Mouse (Mus musculus): ENCODE data around the gene Cfap299.
"Not testable (repeated sequence)": the region's sequence is repeated elsewhere in the genome, so short reads cannot be mapped to it uniquely, and the experiment has no call there.

Gene Cfap299

DNA sequence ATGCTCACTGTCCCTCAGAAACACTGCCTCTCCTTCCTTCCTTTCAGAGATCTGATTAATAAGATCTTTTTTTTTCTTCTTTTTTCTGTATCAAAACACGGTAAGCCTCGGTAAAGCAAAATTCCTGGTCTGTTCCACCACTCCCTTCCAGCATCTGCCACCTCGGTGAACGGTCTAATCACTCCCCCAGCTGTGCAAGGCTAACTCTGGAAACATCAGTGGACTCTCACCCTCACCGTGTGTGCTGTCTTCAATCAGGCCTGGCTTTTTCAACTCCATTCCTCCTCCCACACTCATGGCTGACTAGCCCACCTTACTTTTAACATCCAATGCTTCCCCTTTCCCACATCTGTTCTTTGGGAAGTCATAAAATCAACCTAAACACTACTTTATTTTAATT is 221.2 kb downstream of the Cfap299 start:
- no peak for DNase-seq

- DNase-seq, result no peak
These were observed 221.8 kb downstream of the Cfap299 start for GRCm38 (mm10) chr5:98550873-98551272.

DNA sequence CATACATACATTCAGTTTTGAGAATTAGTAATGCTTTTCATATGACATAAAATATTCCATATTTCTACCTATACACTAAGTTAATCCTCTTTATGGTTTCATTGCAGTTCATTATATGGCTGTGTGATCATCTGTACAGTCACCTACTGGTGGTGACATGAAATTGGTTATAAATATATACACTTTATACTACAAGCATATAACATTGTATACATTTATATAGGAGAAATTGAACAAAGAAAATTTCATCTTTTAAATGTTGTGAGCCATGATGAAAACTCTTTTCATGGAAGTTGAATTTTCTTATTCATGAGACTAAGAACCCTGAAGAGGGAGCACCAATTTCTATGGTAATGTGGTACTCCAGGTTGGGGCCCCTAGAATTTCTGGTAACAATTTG is 223.3 kb downstream of the Cfap299 start, which contains the start of gene Gm11111:
Gene Gm11111 (plus strand): TSS at position 301 of the 400 bp plus-strand sequence.
- DNase-seq, result no peak

GRCm38 (mm10) chr5:98552811-98553601 is 223.9 kb downstream of the Cfap299 start:
- no peak for DNase-seq

GRCm38 (mm10) chr5:98561301-98561700 is 232.2 kb downstream of the Cfap299 start:
- no peak for DNase-seq

GRCm38 (mm10) chr5:98562806-98563205 is 233.7 kb downstream of the Cfap299 start:
- no peak for DNase-seq

GRCm38 (mm10) chr5:98563801-98564200 is 234.7 kb downstream of the Cfap299 start:
- DNase-seq, result no peak

- DNase-seq, result no peak
These were observed 237.5 kb downstream of the Cfap299 start for GRCm38 (mm10) chr5:98566461-98567193.

DNA sequence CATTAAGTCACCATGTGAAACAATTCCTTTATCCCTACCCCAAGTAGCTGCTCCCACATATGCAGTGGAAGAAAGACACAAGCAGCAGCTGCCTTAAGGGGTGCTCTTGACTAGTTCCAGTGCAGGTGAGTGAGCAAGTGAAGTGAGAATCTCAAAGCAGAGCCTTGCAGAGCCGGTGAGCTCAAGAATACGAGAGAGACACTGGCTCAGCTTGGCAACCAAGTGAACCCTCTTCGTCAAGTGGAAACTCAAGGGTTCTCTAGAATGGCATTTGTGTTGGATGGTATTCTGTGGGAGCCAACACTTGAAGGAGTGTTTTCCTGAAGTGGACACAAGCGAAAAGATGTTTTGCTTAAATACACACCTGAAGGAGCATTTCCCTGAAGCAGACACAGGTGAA is 239.4 kb downstream of the Cfap299 start:
- no peak for DNase-seq

DNA sequence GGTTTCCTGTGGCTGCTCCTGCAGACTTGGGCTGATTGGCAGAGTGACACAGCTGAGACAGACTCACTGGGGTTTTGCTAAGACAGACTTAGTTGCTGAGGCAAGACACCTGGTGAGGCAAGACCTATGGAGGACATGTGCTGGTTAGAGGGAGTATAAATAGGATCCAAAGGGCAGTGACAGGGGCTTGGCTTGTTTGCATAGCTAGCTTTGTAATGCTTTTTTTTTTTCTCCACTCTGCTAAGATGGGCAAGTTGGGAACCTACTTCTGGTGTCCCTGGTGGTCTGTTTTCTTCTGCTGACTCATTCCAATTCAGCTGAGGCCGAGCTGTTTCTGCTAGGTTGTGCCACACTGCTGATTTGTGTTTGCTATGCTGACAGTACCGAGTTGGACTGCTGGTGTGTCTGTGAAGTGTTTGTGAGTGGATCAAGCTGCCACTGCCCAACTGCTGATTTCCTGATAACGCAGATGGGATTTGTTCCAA is 240.0 kb downstream of the Cfap299 start:
- no peak for DNase-seq

- no peak for DNase-seq
These were observed 243.3 kb downstream of the Cfap299 start for GRCm38 (mm10) chr5:98572392-98572791.

GRCm38 (mm10) chr5:98574711-98575470 is 245.8 kb downstream of the Cfap299 start:
- no peak for DNase-seq

- no peak for DNase-seq
These were observed 246.3 kb downstream of the Cfap299 start for GRCm38 (mm10) chr5:98575471-98575834.

DNA sequence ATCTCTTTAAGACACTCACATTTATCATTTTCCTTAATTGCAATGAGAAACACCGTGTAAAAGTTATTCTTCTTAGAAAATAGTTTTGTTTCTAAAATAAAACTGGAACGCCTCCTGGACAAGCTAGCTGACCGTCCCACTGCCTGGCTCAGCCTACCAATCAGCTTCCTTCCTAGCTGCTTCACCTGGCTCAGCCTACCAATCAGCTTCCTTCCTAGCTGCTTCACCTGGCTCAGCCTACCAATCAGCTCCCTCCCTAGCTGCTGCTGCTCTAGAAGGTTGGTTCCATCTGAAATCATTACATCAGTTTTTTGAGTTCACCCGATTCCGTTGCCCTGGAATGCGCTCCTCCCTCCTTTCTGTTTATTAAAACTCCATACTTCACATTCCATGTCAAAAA is 247.4 kb downstream of the Cfap299 start:
- not testable (repeated sequence) for DNase-seq

DNA sequence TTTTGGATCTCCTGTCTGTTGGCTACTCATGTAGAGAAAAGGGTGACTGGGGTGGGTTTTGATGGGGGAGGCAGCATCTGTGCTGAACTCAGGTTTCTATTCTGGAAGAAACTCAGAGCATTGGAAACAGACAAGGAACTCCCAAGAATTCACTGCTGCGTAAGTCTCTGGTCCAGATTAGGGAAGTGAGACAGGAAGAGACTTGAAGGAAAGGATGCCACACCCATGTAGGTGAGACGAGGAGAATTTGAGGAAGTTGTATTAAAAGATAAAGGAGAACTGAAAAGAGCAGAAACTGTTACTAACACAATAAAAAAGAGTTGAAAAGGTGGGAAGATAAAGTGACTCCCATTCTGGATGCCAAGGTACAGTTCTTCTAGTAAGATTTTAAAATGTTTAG is 249.3 kb downstream of the Cfap299 start:
- DNase-seq, result no peak

GRCm38 (mm10) chr5:98580811-98581210 is 251.7 kb downstream of the Cfap299 start:
- DNase-seq, result no peak

GRCm38 (mm10) chr5:98582051-98582450 is 252.9 kb downstream of the Cfap299 start:
- no peak for DNase-seq

DNA sequence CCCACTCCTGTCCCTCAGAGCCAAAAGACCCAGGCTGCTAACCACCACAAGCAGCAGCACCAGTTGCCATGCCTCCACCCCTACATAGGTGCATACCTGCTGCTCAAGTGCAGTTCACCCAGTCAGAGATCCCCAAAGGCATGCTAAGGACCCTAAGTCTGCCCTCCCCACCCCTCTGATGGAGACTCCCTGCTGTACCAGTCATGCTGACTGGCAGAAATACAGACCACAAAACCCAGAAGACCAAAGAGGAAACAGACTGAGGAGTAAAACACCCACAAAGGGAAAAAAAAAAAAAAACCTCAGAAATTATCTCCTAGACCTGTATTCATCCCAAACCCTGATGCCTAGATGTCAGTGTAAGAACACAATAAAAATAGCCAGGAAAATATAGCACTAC is 256.8 kb downstream of the Cfap299 start:
- DNase-seq, result no peak

- no peak for DNase-seq
These were observed 284.4 kb downstream of the Cfap299 start for GRCm38 (mm10) chr5:98613511-98613910.

- no peak for DNase-seq
These were observed 287.8 kb downstream of the Cfap299 start for GRCm38 (mm10) chr5:98616902-98617301.

GRCm38 (mm10) chr5:98617416-98617815 is 288.3 kb downstream of the Cfap299 start:
- no peak for DNase-seq

DNA sequence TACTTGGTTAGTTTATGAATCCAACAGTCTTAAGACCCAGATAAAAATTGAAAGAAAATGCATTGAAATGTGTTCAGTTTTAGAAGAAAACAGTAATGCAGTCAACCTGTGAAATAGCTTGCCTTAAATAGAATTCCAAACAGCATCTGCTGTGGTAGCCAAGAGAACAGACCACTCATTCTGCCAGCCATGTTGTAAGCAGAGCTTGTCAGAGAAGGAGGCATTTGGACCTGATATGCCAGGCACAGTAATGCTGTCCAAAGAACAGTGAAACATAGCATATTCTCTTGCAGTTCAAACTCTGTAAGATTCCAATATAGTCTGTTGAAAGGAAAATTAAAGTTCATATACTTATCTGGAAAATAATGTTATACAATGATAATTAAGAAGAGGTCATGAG is 321.2 kb downstream of the Cfap299 start:
- DNase-seq, result no peak

DNA sequence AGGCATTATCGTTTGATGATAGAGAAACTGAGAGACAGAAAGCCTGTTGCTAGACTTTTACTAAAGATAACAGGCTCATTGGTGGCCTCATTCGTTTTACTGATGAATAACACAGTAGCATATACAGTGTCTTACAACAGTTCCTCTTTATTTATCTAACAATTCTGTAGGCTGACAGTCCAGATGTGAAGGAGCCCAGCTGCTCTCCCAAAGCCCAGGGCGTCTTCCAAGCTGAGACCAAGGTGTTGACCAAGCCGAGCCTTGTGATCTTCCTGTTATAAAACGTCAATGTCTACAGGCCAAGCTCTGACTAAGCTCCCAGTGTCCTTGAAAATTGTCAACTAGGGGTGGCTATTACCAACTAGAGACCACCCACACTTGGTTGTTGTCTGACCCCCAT is 321.9 kb downstream of the Cfap299 start:
- DNase-seq, result no peak

All from B cell, adult 2 months (primary cell).